Mouse (Mus musculus) kidney, embryonic 14.5 days (tissue): ENCODE measurements around the gene Tmem200c. TPM values are rescaled to one million over a fixed set of nuclear protein-coding genes. Genes with fewer than 3 reads are reported as not detected.

Source experiments
- ATAC-seq: fragments of 200-750 bp; cut with Nextera tagmentation; 2 replicates; pipeline ENCODE4 v1.8.0; 2017; ENCODE audit warnings: moderate number of reproducible peaks, mild to moderate bottlenecking, moderate TSS enrichment, moderate library complexity; ENCODE audit not compliant: low FRiP score, low TSS enrichment
- H3K27ac ChIP-seq: fragments of 300-500 bp; sonication (generic); 2 replicates; pipeline ENCODE4 v1.5.1; 2014; ENCODE audit warnings: low read depth, mild to moderate bottlenecking, low read length, moderate library complexity, mixed read lengths
- H3K27me3 ChIP-seq: fragments of 300-500 bp; sonication (generic); 2 replicates; pipeline ENCODE4 v1.6.1; 2014; ENCODE audit warnings: mild to moderate bottlenecking, low read length; ENCODE audit not compliant: control insufficient read depth, insufficient read depth
- H3K36me3 ChIP-seq: fragments of 300-500 bp; sonication (generic); 2 replicates; pipeline ENCODE4 v1.6.1; 2014; ENCODE audit warnings: low read length, mixed read lengths; ENCODE audit not compliant: control insufficient read depth, insufficient read depth
- H3K4me1 ChIP-seq: fragments of 300-500 bp; sonication (generic); 2 replicates; pipeline ENCODE4 v1.6.1; 2014; ENCODE audit warnings: low read length, mixed read lengths; ENCODE audit not compliant: control insufficient read depth, insufficient read depth
- H3K4me2 ChIP-seq: fragments of 300-500 bp; sonication (generic); replicated peaks from 2 replicates; pipeline ENCODE4 v1.6.1; 2014; ENCODE audit warnings: low read depth, mild to moderate bottlenecking, low read length
- H3K4me3 ChIP-seq: fragments of 300-500 bp; sonication (generic); 2 replicates; pipeline ENCODE4 v1.5.1; 2014; ENCODE audit warnings: mild to moderate bottlenecking, low read length
- H3K9ac ChIP-seq: fragments of 300-500 bp; sonication (generic); 2 replicates; pipeline ENCODE4 v1.6.1; 2014; ENCODE audit warnings: low read depth, mild to moderate bottlenecking, low read length, moderate library complexity
- H3K9me3 ChIP-seq: fragments of 300-500 bp; sonication (generic); 2 replicates; pipeline ENCODE4 v1.6.1; 2016; ENCODE audit warnings: low read length; ENCODE audit not compliant: control insufficient read depth
- WGBS: fragments of 180-500 bp; shearing (Covaris S2); extraction: QIAGEN DNeasy Blood & Tissue Kit; methylation state at CpG from one replicate; pipeline ENCODE4 v1.1.7; 2014; 5-methylcytosine and 5-hydroxymethylcytosine counted together
- polyA plus RNA-seq: library from polyadenylated mRNA; unstranded; fragments of >200 nt; fragmentation: Nextera tagmentation; extraction: Ambion mirVana; gene quantifications from 2 replicates; pipeline ENCODE4 v1.2.1, GENCODE M21; 2014

Gene Tmem200c
- 0.43 and 0.56 TPM in 2 replicates for polyA plus RNA-seq

- Histone ChIP-seq H3K9me3 (no peaks in the 10 kb centered on the region), H3K27ac (no peak within 1 kb of the TSS), H3K4me2 (no peak within 1 kb of the TSS), H3K4me1 (no peaks in the 10 kb centered on the region), H3K9ac (no peak within 1 kb of the TSS), H3K4me3 (no peak within 1 kb of the TSS), H3K27me3 (no peaks in the 10 kb centered on the region), H3K36me3 (no peaks in the 10 kb centered on the region)
- 82% methylated on average over 6 of the region's 6 CpGs for WGBS
- ATAC-seq: no peak
Measured at GRCm38 (mm10) chr17:68826323-68826722, at the start of gene Tmem200c. TSS of gene Tmem200c (plus strand) at chr17:68826623.

DNA sequence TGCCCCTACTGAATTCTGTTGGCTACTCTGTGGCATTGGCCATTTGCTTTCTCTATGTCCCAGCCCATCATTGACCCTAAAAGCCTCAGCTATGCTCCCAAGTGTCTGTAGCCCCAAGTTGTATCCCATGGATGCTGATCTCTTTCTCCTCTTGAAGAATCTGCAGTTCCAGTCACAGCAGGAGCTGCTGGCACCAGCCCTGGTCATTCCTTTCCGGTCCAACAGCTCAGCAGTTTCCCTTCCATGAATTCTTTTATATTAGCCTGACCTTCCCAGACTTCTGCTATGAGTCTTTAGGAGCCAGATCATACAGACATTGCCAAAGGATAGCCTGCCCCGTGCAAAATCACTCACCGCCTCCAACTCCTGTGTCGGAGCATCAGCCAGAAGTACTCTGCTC is 32.7 kb upstream of the Tmem200c start:
- Histone ChIP-seq H3K9ac (no peak overlapping the region), H3K27ac (no peak overlapping the region), H3K27me3 (no peaks in the 10 kb centered on the region), H3K4me2 (no peak overlapping the region), H3K4me1 (no peaks in the 10 kb centered on the region), H3K9me3 (no peaks in the 10 kb centered on the region), H3K36me3 (no peaks in the 10 kb centered on the region), H3K4me3 (no peak overlapping the region)
- 89% methylated on average over 4 of the region's 4 CpGs for WGBS
- no peak for ATAC-seq

- 0% methylated on average over 13 of the region's 15 CpGs for WGBS
- peak overlapping the region; percentile 48 for H3K4me3 ChIP-seq
- H3K9me3 ChIP-seq: no peaks in the 10 kb centered on the region
- H3K27me3 ChIP-seq: peaks cover 52% of the 10 kb centered on the region
- H3K36me3 ChIP-seq: no peaks in the 10 kb centered on the region
- peak overlapping the region; percentile 85 for H3K4me2 ChIP-seq
- no peak overlapping the region for H3K9ac ChIP-seq
- peak; percentile 37; the same call in 1 of the 2 replicates for ATAC-seq
- peaks cover 20% of the 10 kb centered on the region for H3K4me1 ChIP-seq
- no peak overlapping the region for H3K27ac ChIP-seq
Measured at GRCm38 (mm10) chr17:68836655-68837012, 10.2 kb downstream of the Tmem200c start.

- Histone ChIP-seq H3K4me2 (peak overlapping the region; percentile 85), H3K4me1 (peaks cover 23% of the 10 kb centered on the region), H3K9me3 (no peaks in the 10 kb centered on the region), H3K36me3 (no peaks in the 10 kb centered on the region), H3K9ac (peak overlapping the region; percentile 15), H3K27ac (no peak overlapping the region), H3K27me3 (peaks cover 58% of the 10 kb centered on the region), H3K4me3 (peak overlapping the region; percentile 48)
- 1% methylated on average over 48 of the region's 72 CpGs for WGBS
- ATAC-seq: peak; percentile 61; the same call in 1 of the 2 replicates
Measured at GRCm38 (mm10) chr17:68837013-68837858, 10.8 kb downstream of the Tmem200c start.

GRCm38 (mm10) chr17:68837859-68838194 is 11.4 kb downstream of the Tmem200c start:
- H3K4me2 ChIP-seq: peak overlapping the region; percentile 85
- peaks cover 58% of the 10 kb centered on the region for H3K27me3 ChIP-seq
- H3K27ac ChIP-seq: no peak overlapping the region
- no peaks in the 10 kb centered on the region for H3K36me3 ChIP-seq
- H3K9me3 ChIP-seq: no peaks in the 10 kb centered on the region
- H3K4me1 ChIP-seq: peaks cover 23% of the 10 kb centered on the region
- no peak overlapping the region for H3K9ac ChIP-seq
- H3K4me3 ChIP-seq: peak overlapping the region; percentile 48; the same call in 1 of the 2 replicates
- WGBS: 15% methylated on average over 4 of the region's 4 CpGs
- ATAC-seq: no peak

DNA sequence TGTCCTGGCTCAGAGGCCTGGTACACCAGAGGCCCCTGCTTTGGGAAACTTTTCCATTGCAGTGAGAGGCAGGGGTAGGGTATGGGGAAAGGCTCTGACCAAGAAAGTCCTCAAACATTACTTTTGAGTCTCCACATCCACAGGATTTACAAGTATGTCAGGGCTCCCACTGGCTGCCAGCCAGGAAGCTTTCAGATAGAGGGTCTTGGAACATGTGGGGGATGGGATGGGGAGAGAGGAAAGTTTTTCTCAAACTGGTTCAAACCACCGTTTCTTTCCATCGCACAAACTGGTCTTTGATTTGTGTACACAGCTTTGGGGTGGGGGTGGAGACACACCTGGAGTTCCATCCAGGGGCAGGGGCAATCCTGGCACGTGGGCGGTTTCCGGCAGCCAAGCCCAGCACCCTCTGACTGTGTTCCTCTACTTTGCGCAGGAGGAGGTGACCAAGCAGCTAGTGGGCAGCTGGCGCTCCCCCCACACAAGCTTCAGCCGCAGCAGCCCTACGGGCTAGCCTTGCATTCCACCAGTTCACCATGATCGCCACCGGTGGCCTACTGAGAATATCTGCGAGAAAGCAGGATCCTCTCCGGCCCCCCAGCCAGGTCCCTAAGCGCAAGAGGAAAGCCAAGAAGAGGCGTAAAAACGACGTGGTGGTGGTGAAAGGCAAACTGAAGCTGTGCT is 13.6 kb downstream of the Tmem200c start:
- Histone ChIP-seq H3K27ac (no peak overlapping the region), H3K36me3 (no peaks in the 10 kb centered on the region), H3K27me3 (peaks cover 63% of the 10 kb centered on the region), H3K9ac (no peak overlapping the region), H3K9me3 (no peaks in the 10 kb centered on the region), H3K4me2 (peak overlapping the region; percentile 96), H3K4me1 (peaks cover 23% of the 10 kb centered on the region), H3K4me3 (no peak overlapping the region)
- 12% methylated on average over 17 of the region's 17 CpGs for WGBS
- no peak for ATAC-seq

GRCm38 (mm10) chr17:68840572-68840939 is 14.1 kb downstream of the Tmem200c start:
- Histone ChIP-seq H3K27me3 (peaks cover 57% of the 10 kb centered on the region), H3K9me3 (no peaks in the 10 kb centered on the region), H3K27ac (no peak overlapping the region), H3K36me3 (no peaks in the 10 kb centered on the region), H3K4me3 (peak overlapping the region; percentile 53), H3K9ac (no peak overlapping the region), H3K4me1 (peaks cover 23% of the 10 kb centered on the region), H3K4me2 (peak overlapping the region; percentile 96)
- 12% methylated on average over 10 of the region's 10 CpGs for WGBS
- ATAC-seq: no peak

GRCm38 (mm10) chr17:68841097-68841891 is 14.9 kb downstream of the Tmem200c start:
- peak; percentile 78 for ATAC-seq
- peak overlapping the region; percentile 96 for H3K4me2 ChIP-seq
- peaks cover 51% of the 10 kb centered on the region for H3K27me3 ChIP-seq
- peak overlapping the region; percentile 53 for H3K9ac ChIP-seq
- under 1% methylated on average over 56 of the region's 75 CpGs for WGBS
- H3K27ac ChIP-seq: no peak overlapping the region
- H3K4me1 ChIP-seq: peaks cover 23% of the 10 kb centered on the region
- no peaks in the 10 kb centered on the region for H3K36me3 ChIP-seq
- no peaks in the 10 kb centered on the region for H3K9me3 ChIP-seq
- peak overlapping the region; percentile 53 for H3K4me3 ChIP-seq
